Mouse (Mus musculus): ENCODE data around the gene Eva1a.

Gene Eva1a

GRCm38 (mm10) chr6:82132876-82133591 is 92.2 kb downstream of the Eva1a start:
- TF ChIP-seq GATA4 (IDR thresholded peaks at IDR 0.05; ENCODE audit: insufficient replicate concordance, low read length), result no peak

GRCm38 (mm10) chr6:82133592-82133978 is 92.7 kb downstream of the Eva1a start:
- TF ChIP-seq GATA4 (IDR thresholded peaks at IDR 0.05; ENCODE audit: insufficient replicate concordance, low read length), result no peak

- no peak for TF ChIP-seq GATA4 (IDR thresholded peaks at IDR 0.05; ENCODE audit: insufficient replicate concordance, low read length)
These were observed 95.3 kb downstream of the Eva1a start for GRCm38 (mm10) chr6:82135959-82136712.
